Mouse (Mus musculus): ENCODE measurements at regions not wholly inside any gene's neighbourhood (a gene's known extent, or its start where the extent isn't known, plus 50 kb on each side); places are given as distances from the start of the nearest gene placed in this dataset.

- Histone ChIP-seq H3K4me2 (ENCODE audit: low read depth, low read length) (no peak overlapping the region), H3K9ac (replicated peaks) (no peak overlapping the region), H3K36me3 (replicated peaks; ENCODE audit: insufficient read depth, low read length) (no peaks in the 10 kb centered on the region), H3K9me3 (ENCODE audit: low read length) (no peaks in the 10 kb centered on the region; the same call in 1 of the 2 replicates), H3K4me1 (ENCODE audit: insufficient read depth) (0 out of 2 replicates have a peak, but pooled peaks cover 3% of the 10 kb centered on the region), H3K4me3 (ENCODE audit: low read depth, low read length) (no peak overlapping the region), H3K27me3 (ENCODE audit: insufficient read depth, low read length) (no peaks in the 10 kb centered on the region), H3K27ac (ENCODE audit: low read depth) (no peak overlapping the region)
- DNase-seq (no peak), ATAC-seq (no peak)
- TF ChIP-seq EP300 (IDR thresholded peaks at IDR 0.05; ENCODE audit: low read depth) (no peak), CTCF (IDR thresholded peaks at IDR 0.05; ENCODE audit: low read depth) (no peak)
These were observed 403.8 kb upstream of the Kcnab2 start for GRCm38 (mm10) chr4:152881433-152881930.

- Histone ChIP-seq H3K27me3 (ENCODE audit: insufficient read depth, low read length) (no peaks in the 10 kb centered on the region), H3K27ac (ENCODE audit: low read depth) (no peak overlapping the region), H3K4me1 (ENCODE audit: insufficient read depth) (0 out of 2 replicates have a peak, but pooled peaks cover 3% of the 10 kb centered on the region), H3K36me3 (replicated peaks; ENCODE audit: insufficient read depth, low read length) (no peaks in the 10 kb centered on the region), H3K4me3 (ENCODE audit: low read depth, low read length) (no peak overlapping the region), H3K4me2 (ENCODE audit: low read depth, low read length) (no peak overlapping the region), H3K9ac (replicated peaks) (no peak overlapping the region), H3K9me3 (ENCODE audit: low read length) (no peaks in the 10 kb centered on the region; the same call in 1 of the 2 replicates)
- no peak for TF ChIP-seq CTCF (IDR thresholded peaks at IDR 0.05; ENCODE audit: low read depth)
- TF ChIP-seq EP300 (IDR thresholded peaks at IDR 0.05; ENCODE audit: low read depth), result no peak
- 90% methylated on average over 2 of the region's 2 CpGs for WGBS (ENCODE audit: insufficient replicate concordance)
- ATAC-seq, result no peak
- no peak for DNase-seq
These were observed 402.7 kb upstream of the Kcnab2 start for GRCm38 (mm10) chr4:152880368-152880767.

GRCm38 (mm10) chr4:152878941-152879340 is 401.3 kb upstream of the Kcnab2 start:
- Histone ChIP-seq H3K4me3 (ENCODE audit: low read depth, low read length) (no peak overlapping the region), H3K36me3 (replicated peaks; ENCODE audit: insufficient read depth, low read length) (no peaks in the 10 kb centered on the region), H3K27ac (ENCODE audit: low read depth) (no peak overlapping the region), H3K4me2 (ENCODE audit: low read depth, low read length) (0 out of 2 replicates have a peak overlapping the region, but pooled peaks have one; percentile 32), H3K27me3 (ENCODE audit: insufficient read depth, low read length) (no peaks in the 10 kb centered on the region), H3K9ac (replicated peaks) (no peak overlapping the region), H3K4me1 (ENCODE audit: insufficient read depth) (0 out of 2 replicates have a peak, but pooled peaks cover 3% of the 10 kb centered on the region), H3K9me3 (ENCODE audit: low read length) (no peaks in the 10 kb centered on the region; the same call in 1 of the 2 replicates)
- WGBS (ENCODE audit: insufficient replicate concordance), result 67% methylated on average over 14 of the region's 14 CpGs
- ATAC-seq (peak; percentile 56), DNase-seq (peak; percentile 27)
- no peak for TF ChIP-seq EP300 (IDR thresholded peaks at IDR 0.05; ENCODE audit: low read depth)
- TF ChIP-seq CTCF (IDR thresholded peaks at IDR 0.05; ENCODE audit: low read depth), result no peak

GRCm38 (mm10) chr4:152878401-152878800 is 400.7 kb upstream of the Kcnab2 start:
- 0 out of 2 replicates have a peak overlapping the region, but pooled peaks have one; percentile 32 for H3K4me2 ChIP-seq (ENCODE audit: low read depth, low read length)
- no peaks in the 10 kb centered on the region for H3K36me3 ChIP-seq (replicated peaks; ENCODE audit: insufficient read depth, low read length)
- TF ChIP-seq EP300 (IDR thresholded peaks at IDR 0.05; ENCODE audit: low read depth) (no peak), CTCF (IDR thresholded peaks at IDR 0.05; ENCODE audit: low read depth) (no peak)
- no peak for ATAC-seq
- no peak overlapping the region for H3K27ac ChIP-seq (ENCODE audit: low read depth)
- H3K4me1 ChIP-seq (ENCODE audit: insufficient read depth), result 0 out of 2 replicates have a peak, but pooled peaks cover 3% of the 10 kb centered on the region
- H3K9me3 ChIP-seq (ENCODE audit: low read length), result no peaks in the 10 kb centered on the region; the same call in 1 of the 2 replicates
- no peaks in the 10 kb centered on the region for H3K27me3 ChIP-seq (ENCODE audit: insufficient read depth, low read length)
- H3K4me3 ChIP-seq (ENCODE audit: low read depth, low read length), result no peak overlapping the region
- no peak overlapping the region for H3K9ac ChIP-seq (replicated peaks)
- 59% methylated on average over 3 of the region's 3 CpGs for WGBS (ENCODE audit: insufficient replicate concordance)
- DNase-seq, result no peak

GRCm38 (mm10) chr4:152870046-152870445 is 392.4 kb upstream of the Kcnab2 start:
- H3K9me3 ChIP-seq (ENCODE audit: low read length), result no peaks in the 10 kb centered on the region; the same call in 1 of the 2 replicates
- no peaks in the 10 kb centered on the region for H3K36me3 ChIP-seq (replicated peaks; ENCODE audit: insufficient read depth, low read length)
- no peak overlapping the region for H3K4me2 ChIP-seq (ENCODE audit: low read depth, low read length)
- ATAC-seq, result no peak
- no peak for DNase-seq
- no peaks in the 10 kb centered on the region for H3K27me3 ChIP-seq (ENCODE audit: insufficient read depth, low read length)
- TF ChIP-seq EP300 (IDR thresholded peaks at IDR 0.05; ENCODE audit: low read depth) (no peak), CTCF (IDR thresholded peaks at IDR 0.05; ENCODE audit: low read depth) (no peak)
- WGBS (ENCODE audit: insufficient replicate concordance), result 65% methylated on average over 5 of the region's 5 CpGs
- H3K9ac ChIP-seq (replicated peaks), result no peak overlapping the region
- H3K4me3 ChIP-seq (ENCODE audit: low read depth, low read length), result no peak overlapping the region
- H3K4me1 ChIP-seq (ENCODE audit: insufficient read depth), result no peaks in the 10 kb centered on the region
- H3K27ac ChIP-seq (ENCODE audit: low read depth), result no peak overlapping the region

- Histone ChIP-seq H3K27me3 (ENCODE audit: insufficient read depth, low read length) (no peaks in the 10 kb centered on the region), H3K9me3 (ENCODE audit: low read length) (no peaks in the 10 kb centered on the region; the same call in 1 of the 2 replicates), H3K9ac (replicated peaks) (no peak overlapping the region), H3K4me3 (ENCODE audit: low read depth, low read length) (no peak overlapping the region), H3K4me2 (ENCODE audit: low read depth, low read length) (no peak overlapping the region), H3K4me1 (ENCODE audit: insufficient read depth) (no peaks in the 10 kb centered on the region), H3K36me3 (replicated peaks; ENCODE audit: insufficient read depth, low read length) (no peaks in the 10 kb centered on the region), H3K27ac (ENCODE audit: low read depth) (no peak overlapping the region)
- ATAC-seq, result no peak
- TF ChIP-seq CTCF (IDR thresholded peaks at IDR 0.05; ENCODE audit: low read depth), result no peak
- no peak for TF ChIP-seq EP300 (IDR thresholded peaks at IDR 0.05; ENCODE audit: low read depth)
- 83% methylated on average over 8 of the region's 8 CpGs for WGBS (ENCODE audit: insufficient replicate concordance)
- DNase-seq, result no peak
These were observed 388.2 kb upstream of the Kcnab2 start for GRCm38 (mm10) chr4:152865894-152866293.
